Comparison of ENCODE assay signal across 10 mouse cellular contexts in genomic region chr5:27730666-27731065, GRCm38 (mm10).
DNase-seq lines count a peak whose midpoint lies in the region; ATAC-seq lines count a peak whose summit lies in the region.
"Had no signal": no experiment of that assay in that cellular context is flagged by ENCODE, and none has a peak within 500 bp of the region (broad histone marks: within the 10 kb centered on the region; RNA-seq: fewer than 3 reads in every experiment).

No protein-coding gene starts in this region.

- no peak overlapping the region for H3K27ac ChIP-seq in midbrain, embryonic 16.5 days (ENCODE audit: low read length)
- H3K27ac ChIP-seq: midbrain, embryonic 15.5 days had no signal

- no peak overlapping the region for H3K9ac ChIP-seq in midbrain, embryonic 16.5 days (ENCODE audit: low read depth, low read length)
- H3K9ac ChIP-seq: midbrain, embryonic 15.5 days had no signal

- H3K4me1 ChIP-seq in midbrain, embryonic 16.5 days (ENCODE audit: control insufficient read depth, insufficient read depth, low read length), result peaks cover 4% of the 10 kb centered on the region

- no peak for ATAC-seq in midbrain, embryonic 16.5 days
- ATAC-seq: midbrain, embryonic 15.5 days had no signal

- H3K9me3 ChIP-seq in midbrain, embryonic 16.5 days (replicated peaks; ENCODE audit: control insufficient read depth, low read length, poor library complexity, severe bottlenecking), result no peaks in the 10 kb centered on the region; the same call in 1 of the 2 replicates

- 71% methylated on average over 5 of the region's 5 CpGs for WGBS in midbrain, embryonic 16.5 days

- no peak overlapping the region for H3K4me3 ChIP-seq in midbrain, embryonic 16.5 days (ENCODE audit: low read depth, low read length)
- H3K4me3 ChIP-seq: erythroblast, embryonic 14.5 days; midbrain, embryonic 15.5 days had no signal

- H3K27me3 ChIP-seq in midbrain, embryonic 16.5 days (ENCODE audit: control insufficient read depth, insufficient read depth, low read depth, low read length), result no peaks in the 10 kb centered on the region
- H3K27me3 ChIP-seq: midbrain, embryonic 15.5 days had no signal

- peaks cover 18% of the 10 kb centered on the region for H3K36me3 ChIP-seq in midbrain, embryonic 16.5 days (ENCODE audit: control insufficient read depth, insufficient read depth, low read length)

- no peak overlapping the region for H3K4me2 ChIP-seq in midbrain, embryonic 16.5 days (ENCODE audit: low read length)
- H3K4me2 ChIP-seq: midbrain, embryonic 15.5 days had no signal

- intact Hi-C loops in heart, postnatal 36 days (cut with DNase I), result no loop called here

- DNase-seq in heart, postnatal 36 days, result peak; percentile 7 to 17
- DNase-seq in heart, adult 11 months, result no peak
- DNase-seq in adrenal gland, adult 2 months, result peak; percentile 84
- DNase-seq in cerebellum, adult 9-11 months, result peak; percentile 59
- peak; percentile 13 to 35 for DNase-seq in lung, postnatal 4 days
- DNase-seq in layer of hippocampus, adult 18-20 months (ENCODE audit: low spot score in 2 of 2), result no peak
- DNase-seq: kidney, postnatal 25 days had no signal

Comparison
In these comparisons a context has a peak if more than half of its experiments do, and no peak if none do; other contexts are left out.
1. DNase-seq: peak in heart, postnatal 36 days (2 of 2), adrenal gland, adult 2 months (single experiment), cerebellum, adult 9-11 months (single experiment) and lung, postnatal 4 days (2 of 2); none in heart, adult 11 months (single experiment) and layer of hippocampus, adult 18-20 months (0 of 2).